Mouse (Mus musculus) neutrophil, adult 5-6 weeks (primary cell): ENCODE measurements around the gene Wdtc1. TPM values are rescaled to one million over a fixed set of nuclear protein-coding genes. Genes with fewer than 3 reads are reported as not detected.

ENCODE experiments used
- total RNA-seq: library from RNA; stranded (forward); fragments of 200-1000 nt; gene quantifications from 2 replicates; pipeline ENCODE4 v1.2.3, GENCODE M21; 2017

Wdtc1 gene
- total RNA-seq, 1 experiment from 2014 or later, result 23.0 TPM

Other genes with a start within 250 kb of the Wdtc1 start
- 89.1 and 105 TPM in 2 replicates for gene Wasf2, start 223.0 kb downstream of the Wdtc1 start, total RNA-seq
- gene Cd164l2, start 141.3 kb downstream of the Wdtc1 start, total RNA-seq, result 2.9 TPM in 1 of 2 replicates, not detected in the other
- gene Gpr3, start 140.9 kb downstream of the Wdtc1 start, total RNA-seq, result not detected in 2 replicates
- 1.0 and 2.9 TPM in 2 replicates for gene Map3k6, start 112.7 kb downstream of the Wdtc1 start, total RNA-seq
- 2.9 and 5.0 TPM in 2 replicates for gene Sytl1, start 90.4 kb downstream of the Wdtc1 start, total RNA-seq
- gene Tmem222, start 75.7 kb downstream of the Wdtc1 start, total RNA-seq, result 17.1 and 18.0 TPM in 2 replicates
- 15.8 and 22.7 TPM in 2 replicates for gene Slc9a1, start 16.2 kb upstream of the Wdtc1 start, total RNA-seq
- gene Tent5b, start 126.7 kb upstream of the Wdtc1 start, total RNA-seq, result 0.12 TPM in 2 replicates
- gene Trnp1, start 145.1 kb upstream of the Wdtc1 start, total RNA-seq, result not detected in 2 replicates
- not detected in 2 replicates for gene Kdf1, start 165.5 kb upstream of the Wdtc1 start, total RNA-seq
- gene Nudc, start 192.5 kb upstream of the Wdtc1 start, total RNA-seq, result 48.3 and 65.1 TPM in 2 replicates
- gene Nr0b2, start 199.9 kb upstream of the Wdtc1 start, total RNA-seq, result not detected in 2 replicates
- gene Gpatch3, start 221.3 kb upstream of the Wdtc1 start, total RNA-seq, result 26.7 and 37.9 TPM in 2 replicates
- gene Gpn2, start 230.9 kb upstream of the Wdtc1 start, total RNA-seq, result 12.1 and 22.1 TPM in 2 replicates
- gene Sfn, start 248.7 kb upstream of the Wdtc1 start, total RNA-seq, result 48.1 and 58.3 TPM in 2 replicates